Mouse (Mus musculus) hindbrain, embryonic 12.5 days (tissue): ENCODE measurements around the gene Ift172. TPM values are rescaled to one million over a fixed set of nuclear protein-coding genes. Genes with fewer than 3 reads are reported as not detected.

Source experiments
- polyA plus RNA-seq: library from polyadenylated mRNA; unstranded; fragments of >200 nt; fragmentation: Nextera tagmentation; extraction: Ambion mirVana; gene quantifications from 2 replicates; pipeline ENCODE4 v1.2.1, GENCODE M21; 2016

The Ift172 gene
- polyA plus RNA-seq, 1 experiment from 2014 or later: 57.8 TPM

Other genes starting within 250 kb of the Ift172 start
- gene Atraid, start 242.8 kb downstream of the Ift172 start, polyA plus RNA-seq: 119 and 122 TPM in 2 replicates
- gene Slc5a6, start 242.2 kb downstream of the Ift172 start, polyA plus RNA-seq: 13.8 and 14.0 TPM in 2 replicates
- 32.2 and 32.4 TPM in 2 replicates for gene Cad, start 236.3 kb downstream of the Ift172 start, polyA plus RNA-seq
- gene Dnajc5g, start 184.8 kb downstream of the Ift172 start, polyA plus RNA-seq: not detected in 2 replicates
- gene Slc30a3, start 182.9 kb downstream of the Ift172 start, polyA plus RNA-seq: 15.7 and 16.2 TPM in 2 replicates
- 0.40 and 0.86 TPM in 2 replicates for gene Trim54, start 174.4 kb downstream of the Ift172 start, polyA plus RNA-seq
- not detected in 2 replicates for gene Ucn, start 152.3 kb downstream of the Ift172 start, polyA plus RNA-seq
- gene Mpv17, start 136.9 kb downstream of the Ift172 start, polyA plus RNA-seq: 50.1 and 54.4 TPM in 2 replicates
- gene Gm29609, start 111.2 kb downstream of the Ift172 start, polyA plus RNA-seq: 1.8 and 2.3 TPM in 2 replicates
- 86.0 and 89.2 TPM in 2 replicates for gene Gtf3c2, start 111.0 kb downstream of the Ift172 start, polyA plus RNA-seq
- gene Snx17, start 97.9 kb downstream of the Ift172 start, polyA plus RNA-seq: 140 and 145 TPM in 2 replicates
- gene Eif2b4, start 97.7 kb downstream of the Ift172 start, polyA plus RNA-seq: 63.0 and 64.4 TPM in 2 replicates
- 22.9 and 24.8 TPM in 2 replicates for gene Zfp513, start 88.8 kb downstream of the Ift172 start, polyA plus RNA-seq
- 149 TPM in 2 replicates for gene Ppm1g, start 70.4 kb downstream of the Ift172 start, polyA plus RNA-seq
- gene Nrbp1, start 50.3 kb downstream of the Ift172 start, polyA plus RNA-seq: 148 and 151 TPM in 2 replicates
- gene Gm9970, start 49.9 kb downstream of the Ift172 start, polyA plus RNA-seq: 0.57 and 0.94 TPM in 2 replicates
- 6.3 and 9.6 TPM in 2 replicates for gene Krtcap3, start 39.4 kb downstream of the Ift172 start, polyA plus RNA-seq
- 66.9 and 68.2 TPM in 2 replicates for gene Fndc4, start 5.0 kb upstream of the Ift172 start, polyA plus RNA-seq
- gene Gckr, start 6.3 kb upstream of the Ift172 start, polyA plus RNA-seq: 0.38 TPM in 1 of 2 replicates, not detected in the other
- 97.4 and 101 TPM in 2 replicates for gene Zfp512, start 161.3 kb upstream of the Ift172 start, polyA plus RNA-seq
- not detected in 2 replicates for gene 4930548H24Rik, start 194.6 kb upstream of the Ift172 start, polyA plus RNA-seq
- gene Gpn1, start 203.6 kb upstream of the Ift172 start, polyA plus RNA-seq: 68.5 and 80.6 TPM in 2 replicates
- gene Slc4a1ap, start 235.9 kb upstream of the Ift172 start, polyA plus RNA-seq: 35.2 and 40.1 TPM in 2 replicates
- 28.5 and 34.1 TPM in 2 replicates for gene Supt7l, start 236.7 kb upstream of the Ift172 start, polyA plus RNA-seq